Mouse (Mus musculus) liver, postnatal 0 days (tissue): Measurements from ENCODE around the gene Chst15.

Source experiments
- CTCF ChIP-seq: sonication (generic); IDR thresholded peaks from 2 replicates; pipeline ENCODE4 v1.5.1; 2016; ENCODE audit warnings: antibody characterized with exemption, low read depth
- EP300 ChIP-seq: IDR thresholded peaks from 2 replicates; pipeline ENCODE4 v1.6.1; 2016; ENCODE audit warnings: antibody characterized with exemption, low read depth, mild to moderate bottlenecking

DNA sequence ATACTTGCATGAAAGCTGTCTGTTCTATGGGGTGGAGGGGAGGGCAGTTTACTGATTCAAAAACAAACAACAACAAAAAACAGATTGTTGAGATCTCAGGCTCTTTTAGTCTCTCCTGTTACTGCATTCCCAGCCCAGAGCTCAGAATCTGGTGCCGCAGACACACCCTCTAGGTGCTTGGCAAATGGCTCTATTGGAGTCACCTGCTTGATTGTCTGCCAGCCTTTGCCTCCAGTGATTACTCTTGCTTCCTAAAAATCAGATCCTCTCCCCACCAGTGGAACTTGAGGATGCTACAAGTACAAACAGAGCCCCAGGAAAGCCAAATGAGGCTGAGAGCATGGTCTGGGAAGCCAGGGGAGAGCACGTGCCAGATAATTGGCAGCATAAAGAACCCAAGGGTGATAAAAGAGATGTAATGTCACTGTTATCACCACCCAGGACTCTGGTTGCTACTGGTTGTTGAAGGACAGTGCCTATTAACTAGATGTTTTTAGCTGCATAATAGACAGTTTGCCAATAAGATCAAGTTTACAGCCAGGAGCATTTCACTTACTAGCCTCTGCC is 4.4 kb upstream of the Chst15 start:
- TF ChIP-seq CTCF (no peak), EP300 (no peak)
